Mouse (Mus musculus) layer of hippocampus, postnatal 25 days (tissue): ENCODE measurements around the gene Rpp14. TPM values are rescaled to one million over a fixed set of nuclear protein-coding genes. Genes with fewer than 3 reads are reported as not detected.
A peak's percentile ranks its signal among the peaks of the same experiment; 100 is the strongest.

Source experiments
- DNase-seq, 2 experiments: peaks; one replicate each; pipeline ENCODE4 v3.0.0; 2022; ENCODE audit warnings: mixed read lengths in 2 of 2, low spot score in 1 of 2; ENCODE audit errors: extremely low spot score in 1 of 2
- total RNA-seq, 2 experiments: library from RNA; stranded (reverse); gene quantifications; 2 replicates each; pipeline ENCODE4 v1.2.3; 2021

Rpp14 gene
- total RNA-seq, 2 experiments from 2014 or later: 27.0 to 29.2 TPM

GRCm38 (mm10) chr14:8054310-8055102, 25.7 kb upstream of the Rpp14 start:
- no peak for DNase-seq

DNA sequence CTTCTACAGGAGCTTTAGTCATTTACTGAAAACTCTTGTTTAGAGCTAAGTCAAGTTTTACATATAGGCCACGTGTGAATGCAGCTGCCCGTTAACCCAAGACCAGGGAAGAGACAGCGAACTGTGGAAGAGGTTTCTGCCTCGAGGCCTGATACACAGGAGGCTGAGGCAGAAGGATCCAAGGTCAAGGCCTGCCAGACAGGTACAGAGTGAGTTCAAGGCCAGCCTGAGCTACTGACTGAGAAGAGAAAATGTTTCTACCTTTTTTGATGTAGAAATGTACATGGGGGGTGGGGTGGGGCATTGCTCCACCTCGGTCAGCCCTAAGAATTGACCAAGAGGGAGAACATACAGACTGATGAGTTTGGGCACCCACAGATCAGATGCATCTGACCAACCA, 24.1 kb upstream of the Rpp14 start:
- no peak for DNase-seq

DNA sequence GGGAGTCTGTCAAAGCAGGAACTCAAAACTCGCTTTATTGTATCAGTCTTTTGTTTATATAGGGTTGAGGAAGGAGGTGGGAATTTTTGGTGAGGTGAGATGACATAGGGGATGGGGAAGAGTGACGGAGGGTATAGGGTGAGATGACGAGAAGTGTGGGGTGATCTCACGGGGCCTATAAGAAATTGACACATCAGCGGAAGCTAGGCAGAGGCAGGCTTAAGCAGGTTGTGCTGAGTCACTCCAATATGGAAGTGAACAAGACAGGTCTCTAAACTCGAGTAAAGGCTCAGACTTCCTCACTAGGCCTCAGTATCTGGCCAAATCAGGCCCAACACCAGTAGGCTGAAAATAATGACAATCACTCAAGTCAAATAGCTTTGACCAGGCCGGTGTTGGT, 20.2 kb upstream of the Rpp14 start:
- DNase-seq: no peak

DNA sequence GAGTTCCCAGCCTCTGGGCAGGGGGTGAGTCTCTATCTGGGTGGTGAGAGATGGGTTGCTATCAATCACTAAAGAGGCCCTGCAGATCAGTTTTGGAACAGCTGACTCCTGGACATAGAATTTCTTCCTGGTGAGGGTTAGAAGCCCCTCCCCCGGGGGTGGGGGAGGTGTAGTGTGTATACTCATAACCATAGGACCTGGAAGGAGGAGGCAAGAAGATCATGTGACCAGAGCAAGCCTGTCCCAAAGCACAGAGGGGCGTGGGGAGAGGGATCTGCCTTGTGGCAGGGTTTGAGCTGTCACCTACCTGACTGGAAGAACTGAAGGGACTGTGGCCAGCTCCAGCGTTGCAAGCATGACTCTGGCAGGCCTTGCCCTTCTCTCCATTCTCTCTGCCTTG, 18.1 kb upstream of the Rpp14 start:
- no peak for DNase-seq

GRCm38 (mm10) chr14:8062537-8063301, 17.4 kb upstream of the Rpp14 start:
- no peak for DNase-seq

- DNase-seq: no peak
Measured at GRCm38 (mm10) chr14:8063835-8064785, 16.1 kb upstream of the Rpp14 start.

DNA sequence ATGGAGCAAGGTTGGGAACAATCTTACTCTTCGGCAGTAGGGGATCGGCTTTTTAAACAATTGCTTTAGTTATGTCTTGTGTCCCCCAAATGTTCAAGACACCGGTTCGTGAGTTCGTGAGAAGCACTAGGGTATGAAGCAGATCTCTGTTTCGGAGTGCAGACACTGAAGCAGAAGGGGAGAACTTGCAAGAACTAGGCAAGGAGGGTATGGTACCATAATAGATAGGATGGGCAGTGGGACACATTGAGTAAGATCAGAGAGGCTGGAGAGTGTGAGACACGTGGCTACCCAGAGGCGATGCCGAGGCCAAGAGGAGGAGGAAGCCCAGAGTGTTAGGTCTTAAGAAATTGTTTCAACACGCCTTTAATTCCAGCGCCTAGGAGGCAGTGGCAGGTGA, 551 bp downstream of the Rpp14 start:
- DNase-seq: no peak

DNA sequence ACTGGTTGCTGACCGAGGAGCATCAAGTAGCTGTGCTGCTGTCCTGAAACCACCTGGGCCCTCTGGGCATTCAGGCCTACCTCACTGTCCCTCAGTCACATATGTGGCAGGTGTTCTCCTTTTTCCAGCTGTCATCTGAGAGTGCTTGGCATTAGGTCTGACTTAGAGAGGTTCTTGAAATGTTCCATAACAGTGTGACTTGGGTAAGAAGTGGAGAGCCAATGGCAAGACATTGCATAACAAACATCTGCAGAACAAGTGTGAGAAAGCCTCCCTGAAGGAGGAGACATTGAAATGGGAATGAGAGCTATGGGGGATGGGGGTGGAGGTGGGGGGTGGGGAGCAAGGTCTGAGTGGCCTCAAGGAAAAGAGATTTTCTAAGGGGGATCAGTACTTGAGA, 2.8 kb downstream of the Rpp14 start:
- no peak for DNase-seq

GRCm38 (mm10) chr14:8089016-8089415, 8.8 kb downstream of the Rpp14 start:
- DNase-seq: no peak

DNA sequence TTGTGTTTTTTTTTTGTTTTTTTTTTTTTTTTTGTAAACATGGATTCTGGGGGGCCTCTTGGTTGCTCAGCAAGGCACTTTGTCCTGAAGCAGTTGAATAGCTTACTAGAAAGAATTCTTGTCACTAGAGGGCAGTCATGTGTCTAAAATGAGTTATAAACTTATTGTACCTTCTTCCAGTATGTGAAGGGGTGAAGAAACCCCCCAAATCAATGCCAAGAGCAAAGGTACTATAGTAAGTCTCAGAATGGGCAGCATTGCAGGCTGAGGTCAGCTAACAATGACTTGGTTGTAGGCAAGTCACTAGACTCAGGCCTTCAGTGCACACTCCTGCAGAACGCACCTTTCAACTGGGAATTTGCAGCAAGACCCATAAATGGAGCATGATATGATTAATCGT, 12.4 kb downstream of the Rpp14 start:
- no peak for DNase-seq

GRCm38 (mm10) chr14:8093427-8093826, 13.3 kb downstream of the Rpp14 start:
- DNase-seq: no peak

DNA sequence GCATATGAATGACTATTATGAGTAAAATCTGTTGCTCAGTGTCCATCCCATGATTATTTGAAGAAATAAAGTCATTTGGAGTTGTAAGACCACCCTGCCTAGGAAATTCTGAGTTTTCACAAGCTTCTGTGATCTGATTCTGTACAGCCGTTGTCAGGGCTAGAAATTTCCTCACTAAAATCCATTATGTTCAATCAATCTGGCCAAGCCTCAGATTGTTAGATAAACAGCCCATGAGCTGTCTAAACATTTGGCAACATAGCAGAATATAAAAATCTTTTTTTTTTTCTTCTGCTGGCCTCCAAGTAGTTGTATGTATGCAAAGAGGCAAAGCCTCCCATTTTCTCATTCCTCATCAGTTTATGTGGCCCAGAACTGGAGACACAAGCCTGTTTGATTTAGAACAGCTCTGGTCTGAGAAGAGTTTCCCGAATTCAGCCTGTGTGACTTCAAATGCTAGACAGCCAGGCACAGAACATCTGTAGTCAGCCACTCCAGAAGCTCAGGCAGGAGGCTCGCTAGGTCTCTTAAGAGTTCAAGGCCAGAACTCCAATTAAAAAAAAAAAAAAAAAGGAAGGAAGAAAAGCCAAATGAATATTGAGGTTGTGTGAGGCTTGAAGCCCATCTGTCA, 14.9 kb downstream of the Rpp14 start:
- no peak for DNase-seq

DNA sequence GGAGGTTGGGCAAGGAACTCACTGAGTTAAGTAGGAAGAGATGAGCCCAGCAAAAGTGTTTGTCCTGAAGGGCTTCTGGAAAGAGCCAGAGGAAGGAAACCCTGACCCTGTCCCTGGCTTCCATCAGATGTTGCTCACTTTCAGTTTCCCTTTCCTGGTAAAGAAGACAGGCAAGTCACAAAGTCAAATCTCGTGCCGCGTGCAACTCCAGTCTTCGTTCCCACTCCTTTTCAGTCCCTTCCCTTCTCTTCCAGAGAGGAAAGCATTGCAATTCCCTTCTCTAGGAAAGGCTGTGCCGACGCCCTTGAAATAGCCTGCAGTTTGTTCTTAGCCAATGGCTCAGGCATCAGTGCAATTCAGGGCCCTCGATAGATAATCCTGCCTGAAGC, 15.4 kb downstream of the Rpp14 start:
- DNase-seq: no peak

GRCm38 (mm10) chr14:8097978-8098686, 18.0 kb downstream of the Rpp14 start, which contains the start of gene Pxk:
Pxk (plus strand) TSS chr14:8098211.
- peak; percentile 90 to 94 for DNase-seq

DNA sequence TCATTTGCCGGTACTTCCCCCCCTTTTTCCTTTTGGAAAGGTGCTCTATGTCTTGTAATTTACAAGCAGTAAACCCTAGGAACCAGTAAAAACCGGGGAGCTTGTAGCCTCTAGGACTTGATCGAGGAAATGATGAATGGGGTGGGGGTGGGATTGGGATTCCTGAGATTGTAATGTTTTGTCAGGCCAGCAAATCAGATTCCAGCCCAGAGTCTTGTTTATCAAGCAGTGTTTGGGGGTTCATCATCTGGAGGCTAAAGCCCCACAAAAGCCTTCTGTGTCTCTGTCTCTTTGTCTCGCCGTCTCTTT, 18.5 kb downstream of the Rpp14 start:
- no peak for DNase-seq

DNA sequence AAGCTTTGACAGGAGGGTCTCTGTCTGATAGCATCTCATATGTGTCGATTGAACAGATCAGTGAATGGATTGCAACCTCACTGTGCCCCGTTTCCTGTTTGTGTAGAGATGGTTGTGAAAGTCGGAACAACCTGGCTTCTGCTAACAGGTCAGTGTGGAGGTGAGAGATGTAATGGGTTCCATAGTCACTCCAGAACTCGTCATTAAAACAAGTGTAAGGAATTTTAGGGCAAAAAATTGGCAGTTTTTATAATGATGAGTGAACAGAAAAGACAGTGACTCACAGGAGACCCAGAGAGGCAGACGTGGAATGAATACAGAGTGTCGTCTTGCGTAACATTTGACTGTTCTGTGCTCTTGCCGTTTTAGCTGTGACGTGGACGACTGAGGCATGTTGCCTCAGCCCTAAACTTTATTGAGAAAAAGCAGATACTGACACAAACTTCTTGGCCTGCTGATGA, 19.4 kb downstream of the Rpp14 start:
- no peak for DNase-seq

DNA sequence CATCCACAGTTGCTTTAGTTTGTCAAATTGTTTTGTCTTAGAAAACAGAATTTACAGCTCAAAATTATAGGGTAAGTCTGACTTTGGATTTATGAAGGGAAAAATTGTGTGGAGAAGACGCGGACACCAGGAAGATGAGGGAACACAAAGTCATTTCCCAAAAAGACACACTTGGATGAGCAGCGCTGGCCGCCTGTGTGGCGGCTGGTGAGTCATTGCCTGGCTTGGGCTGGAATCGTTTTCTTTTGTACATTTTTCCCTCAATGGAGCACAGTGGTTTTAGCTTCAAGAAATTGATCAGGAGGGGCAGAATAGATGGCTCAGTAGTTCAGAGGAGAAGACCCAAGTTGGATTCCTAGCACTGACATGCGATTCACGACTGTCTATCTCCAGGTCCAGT, 21.7 kb downstream of the Rpp14 start:
- DNase-seq: no peak

DNA sequence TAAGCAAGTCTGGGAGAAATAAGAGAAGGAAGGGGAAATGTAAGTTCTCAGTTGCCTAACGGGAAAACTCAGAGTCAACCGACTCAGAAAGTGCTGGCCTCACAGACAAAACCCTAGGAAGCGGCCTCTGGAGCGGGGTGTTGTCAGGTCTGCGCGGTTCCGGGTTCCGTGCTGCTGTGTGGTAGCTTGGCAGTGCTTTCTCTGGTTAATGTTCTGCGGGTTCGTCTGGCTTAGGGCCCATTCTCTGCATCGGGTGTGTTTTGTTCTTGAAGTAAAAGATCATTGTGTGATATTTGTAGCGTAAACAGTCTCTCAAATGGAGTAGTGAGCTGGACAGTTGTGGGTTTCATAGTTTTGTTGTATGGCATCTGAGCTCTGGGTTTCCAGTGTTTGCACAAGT, 22.5 kb downstream of the Rpp14 start:
- no peak for DNase-seq

- DNase-seq: no peak
Measured at GRCm38 (mm10) chr14:8108047-8108446, 27.9 kb downstream of the Rpp14 start.

DNA sequence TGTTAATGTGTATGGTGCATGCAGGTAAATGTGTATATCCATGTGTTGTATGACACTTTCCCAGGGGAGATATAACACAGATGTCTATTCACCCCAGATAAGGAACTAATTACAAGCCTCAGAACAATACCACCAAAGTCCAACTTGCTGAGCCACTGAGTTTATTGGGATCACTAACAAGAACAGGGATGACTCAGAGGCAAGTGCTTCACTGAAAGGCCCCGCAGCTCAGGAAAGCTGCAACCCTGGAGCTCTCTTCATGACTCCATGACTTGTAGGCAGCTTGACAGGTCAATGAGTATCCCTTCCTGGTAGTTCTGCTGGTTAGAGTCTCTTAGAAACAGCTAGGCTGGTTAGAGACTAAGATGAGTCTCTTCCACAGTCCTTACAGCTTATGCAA, 28.8 kb downstream of the Rpp14 start:
- DNase-seq: no peak
